ENCODE assay signal across 8 mouse cellular contexts in the genomic region with DNA sequence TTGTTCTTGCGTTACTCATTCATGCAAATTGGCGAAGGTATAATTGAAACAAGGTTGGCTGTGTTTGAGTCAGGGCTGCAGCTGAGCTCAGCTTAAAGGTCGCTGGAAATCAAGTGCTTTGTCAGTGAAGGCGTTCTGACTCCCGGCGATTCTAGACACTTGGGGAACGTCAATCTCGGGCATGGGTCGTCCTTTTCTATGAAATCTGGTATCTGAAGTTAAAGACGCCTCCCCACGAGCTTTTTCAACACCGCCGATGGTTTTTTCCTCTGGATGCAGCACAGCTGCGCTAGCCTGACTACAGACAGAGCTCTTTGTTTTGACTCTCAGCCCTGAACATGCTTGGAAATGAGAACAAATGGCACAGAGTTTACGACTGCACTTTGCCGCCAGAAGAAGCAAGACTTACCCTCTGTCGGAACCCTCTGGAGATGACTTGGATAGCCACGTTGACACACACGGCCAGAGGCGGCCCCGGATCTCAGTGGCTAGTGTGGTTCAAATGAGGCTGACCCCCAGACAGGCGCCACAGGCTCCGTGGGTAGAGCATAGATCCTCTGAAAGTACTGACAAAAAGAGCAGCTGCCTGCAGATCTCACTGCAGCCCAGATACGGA. TPM values are rescaled to one million over a fixed set of nuclear protein-coding genes. Genes with fewer than 3 reads are reported as not detected.
A peak's percentile ranks its signal among the peaks of the same experiment; 100 is the strongest.
DNase-seq lines count a peak whose midpoint lies in the region; ATAC-seq and TF ChIP-seq lines count a peak whose summit lies in the region.

No protein-coding gene starts in this region.

- no peak for DNase-seq in cerebellum, adult 2 months
- DNase-seq in cerebellum, adult 9-10 months, result no peak
- peak in 1 of 2 experiments; percentile 22 for DNase-seq in layer of hippocampus, adult 2 months (ENCODE audit: low spot score in 2 of 2)
- DNase-seq in layer of hippocampus, postnatal 25 days (ENCODE audit: extremely low spot score in 1 of 2, low spot score in 1 of 2), result no peak
- DNase-seq in urinary bladder, postnatal 14 days (ENCODE audit: low spot score), result no peak

- no peak overlapping the region for H3K4me3 ChIP-seq in cerebellum, adult 2 months (replicated peaks; ENCODE audit: insufficient read depth, low read depth, low read length)
- peak overlapping the region; percentile 34; the same call in 1 of the 2 replicates for H3K4me3 ChIP-seq in layer of hippocampus, adult 2 months
- H3K4me3 ChIP-seq in embryonic facial prominence, embryonic 13.5 days, result no peak overlapping the region
- peak overlapping the region; percentile 15; the same call in 1 of the 2 replicates for H3K4me3 ChIP-seq in limb, embryonic 12.5 days (replicated peaks)

- ATAC-seq in embryonic facial prominence, embryonic 13.5 days (ENCODE audit: insufficient number of reproducible peaks, insufficient read depth, low FRiP score, low TSS enrichment, low read depth), result no peak
- no peak for ATAC-seq in limb, embryonic 12.5 days (ENCODE audit: insufficient number of reproducible peaks, insufficient read depth, low FRiP score, low TSS enrichment, low read depth)
- no peak for ATAC-seq in erythroblast, adult 5-6 weeks (replicated peaks; ENCODE audit: low FRiP score, poor library complexity, severe bottlenecking)

- H3K9ac ChIP-seq in embryonic facial prominence, embryonic 13.5 days, result peak overlapping the region; percentile 33; the same call in 1 of the 2 replicates
- H3K9ac ChIP-seq in limb, embryonic 12.5 days (replicated peaks), result no peak overlapping the region

- peaks cover 68% of the 10 kb centered on the region for H3K36me3 ChIP-seq in embryonic facial prominence, embryonic 13.5 days
- peaks cover 81% of the 10 kb centered on the region for H3K36me3 ChIP-seq in limb, embryonic 12.5 days

- peaks cover 11% of the 10 kb centered on the region for H3K4me1 ChIP-seq in cerebellum, adult 2 months (ENCODE audit: control insufficient read depth, insufficient read depth, low read length)
- H3K4me1 ChIP-seq in embryonic facial prominence, embryonic 13.5 days, result peaks cover 76% of the 10 kb centered on the region
- peaks cover 48% of the 10 kb centered on the region for H3K4me1 ChIP-seq in limb, embryonic 12.5 days (replicated peaks)

- no peaks in the 10 kb centered on the region for H3K27me3 ChIP-seq in cerebellum, adult 2 months (ENCODE audit: control insufficient read depth, insufficient read depth, low read length)
- H3K27me3 ChIP-seq in embryonic facial prominence, embryonic 13.5 days, result no peaks in the 10 kb centered on the region
- no peaks in the 10 kb centered on the region for H3K27me3 ChIP-seq in limb, embryonic 12.5 days

- WGBS in cerebellum, adult 2 months, result 47% methylated on average over 24 of the region's 24 CpGs
- 48% methylated on average over 24 of the region's 24 CpGs for WGBS in embryonic facial prominence, embryonic 13.5 days
- 67% methylated on average over 24 of the region's 24 CpGs for WGBS in limb, embryonic 12.5 days

- H3K4me2 ChIP-seq in embryonic facial prominence, embryonic 13.5 days, result peak overlapping the region; percentile 44
- H3K4me2 ChIP-seq in limb, embryonic 12.5 days, result peak overlapping the region; percentile 38

- peak overlapping the region; percentile 55; the same call in 1 of the 2 replicates for H3K27ac ChIP-seq in cerebellum, adult 2 months (ENCODE audit: insufficient read depth, low read length)
- H3K27ac ChIP-seq in layer of hippocampus, adult 2 months, result peak overlapping the region; percentile 85
- peak overlapping the region; percentile 78 for H3K27ac ChIP-seq in embryonic facial prominence, embryonic 13.5 days
- peak overlapping the region; percentile 80 for H3K27ac ChIP-seq in limb, embryonic 12.5 days

- TF ChIP-seq POLR2A in cerebellum, adult 2 months (IDR thresholded peaks at IDR 0.05; ENCODE audit: borderline replicate concordance, insufficient read depth, low read length), result no peak

- TF ChIP-seq CTCF in cerebellum, adult 2 months (IDR thresholded peaks at IDR 0.05; ENCODE audit: borderline replicate concordance, insufficient read depth, low read depth, low read length), result no peak
- TF ChIP-seq CTCF in layer of hippocampus, adult 2 months (conservative IDR thresholded peaks at IDR 0.05), result no peak

- no peaks in the 10 kb centered on the region for H3K9me3 ChIP-seq in embryonic facial prominence, embryonic 13.5 days
- H3K9me3 ChIP-seq in limb, embryonic 12.5 days, result no peaks in the 10 kb centered on the region

RNA-seq across cellular contexts. Expression of a gene that starts 31.0 kb away (rescaled TPM):
- polyA plus RNA-seq in cerebellum, adult 2 months (2012; rRNA removed), result 248 and 269 TPM in 2 replicates
- 100 to 1,000 TPM; 298 to 301 TPM for total RNA-seq in layer of hippocampus, adult 2 months (2021)
- 100 to 1,000 TPM; 297 to 304 TPM for total RNA-seq in layer of hippocampus, postnatal 25 days (2021)
- polyA plus RNA-seq in embryonic facial prominence, embryonic 13.5 days (2015; fragmentation: Nextera tagmentation; extraction: Ambion mirVana), result 659 and 711 TPM in 2 replicates
- polyA plus RNA-seq in limb, embryonic 12.5 days (2016; fragmentation: Nextera tagmentation; extraction: Ambion mirVana), result 815 and 839 TPM in 2 replicates
- total RNA-seq in erythroblast, adult 5-6 weeks (2015; ENCODE audit: low replicate concordance), result 37.6 and 48.2 TPM in 2 replicates
- total RNA-seq in erythroblast, adult 5-6 weeks (2017; ENCODE audit: low replicate concordance), result 51.9 and 56.2 TPM in 2 replicates

Comparison
In these comparisons a context has a peak if more than half of its experiments do, and no peak if none do; other contexts are left out.
1. H3K4me3 ChIP-seq: peak in layer of hippocampus, adult 2 months (single experiment) and limb, embryonic 12.5 days (single experiment); none in cerebellum, adult 2 months (single experiment) and embryonic facial prominence, embryonic 13.5 days (single experiment).
2. RNA of a gene that starts 31.0 kb away (total RNA-seq): 297 to 304 TPM in layer of hippocampus, postnatal 25 days and 298 to 301 TPM in layer of hippocampus, adult 2 months; 37.6 to 56.2 TPM in erythroblast, adult 5-6 weeks; every median in the first group is over 4 times any median in the second.
3. Peak in every context shown above with its lines, with median percentiles within 50 percentile points of each other: H3K27ac ChIP-seq.